Mouse (Mus musculus): ENCODE measurements around the gene Rnf25.

Rnf25 gene

DNA sequence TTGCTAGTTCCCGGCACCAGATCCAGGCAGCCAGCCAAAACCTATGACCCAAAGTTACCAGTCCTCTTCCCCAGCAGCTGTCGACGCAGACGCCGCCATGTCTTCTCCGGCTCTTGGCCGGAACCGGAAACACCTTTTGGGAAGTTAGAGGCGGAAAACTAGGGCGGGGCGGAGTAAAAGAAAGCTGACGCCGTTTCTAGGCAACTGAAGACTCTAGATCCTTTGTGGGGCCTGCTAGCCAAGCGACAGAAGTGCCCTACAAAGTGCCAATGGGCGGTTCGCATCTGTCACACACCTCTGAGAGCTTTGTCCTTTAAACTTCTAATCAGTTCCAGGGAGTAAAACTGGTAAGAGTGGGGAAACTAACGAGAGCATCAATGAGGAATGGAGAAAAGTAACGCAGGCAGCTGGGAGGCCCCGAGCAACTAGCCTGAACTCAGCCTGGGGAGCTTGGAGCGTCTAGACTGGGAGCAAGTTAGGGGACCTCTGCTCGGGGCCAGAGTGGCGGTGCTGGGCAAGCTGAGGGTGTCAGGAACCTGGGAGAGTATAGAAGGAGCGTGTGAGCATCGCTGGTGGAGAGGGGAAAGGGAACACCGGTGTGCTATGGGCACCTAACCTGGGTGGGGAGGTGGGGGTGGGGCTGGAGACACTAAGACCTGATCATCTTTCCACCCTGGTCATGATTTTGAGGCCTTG is at the start of gene Rnf25, which contains the start of gene Stk36:
Gene Rnf25 (minus strand): TSS at position 131 of the 696 bp plus-strand sequence.
Gene Stk36 (plus strand): TSS at position 179 of the 696 bp plus-strand sequence.
- DNase-seq, result peak; percentile 85

DNA sequence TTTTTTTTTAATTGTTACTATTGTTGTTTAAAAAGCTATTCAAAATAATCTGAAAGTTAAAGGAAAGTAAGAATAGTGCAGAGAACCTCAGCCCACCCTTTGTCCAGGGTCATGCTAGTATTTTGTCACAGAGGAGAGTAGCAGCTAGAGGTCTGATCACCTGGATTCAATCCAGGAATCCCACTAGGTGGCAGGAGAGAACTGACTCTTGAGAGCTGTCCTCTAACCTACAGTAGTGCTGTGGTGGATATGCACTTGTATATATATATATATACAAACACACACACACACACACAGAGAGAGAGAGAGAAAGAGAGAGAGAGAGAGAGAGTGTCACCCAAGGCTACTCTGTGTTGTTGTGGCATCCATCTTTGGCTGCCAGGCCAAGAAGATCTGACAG is 42.7 kb upstream of the Rnf25 start:
- peak; percentile 8 for DNase-seq

DNA sequence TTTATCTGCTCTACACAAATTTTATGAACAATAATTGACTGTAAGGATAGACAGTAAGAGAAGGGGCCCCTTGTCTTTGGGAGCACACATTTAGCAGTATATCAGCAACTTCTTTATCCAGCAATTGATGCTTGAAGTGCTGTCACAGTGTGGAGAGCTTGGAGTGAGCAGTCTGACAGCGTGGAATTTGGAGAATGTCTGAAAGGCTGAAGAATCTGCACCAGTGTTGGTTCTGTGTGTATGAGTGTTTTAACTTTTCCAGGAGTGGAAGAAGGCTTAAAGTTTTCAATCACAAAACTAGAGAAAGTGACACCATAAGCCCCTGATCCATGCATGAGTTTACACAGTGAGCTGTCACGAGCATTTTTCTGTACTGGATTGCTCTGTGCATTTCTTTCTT is 42.3 kb upstream of the Rnf25 start:
- DNase-seq, result no peak

DNA sequence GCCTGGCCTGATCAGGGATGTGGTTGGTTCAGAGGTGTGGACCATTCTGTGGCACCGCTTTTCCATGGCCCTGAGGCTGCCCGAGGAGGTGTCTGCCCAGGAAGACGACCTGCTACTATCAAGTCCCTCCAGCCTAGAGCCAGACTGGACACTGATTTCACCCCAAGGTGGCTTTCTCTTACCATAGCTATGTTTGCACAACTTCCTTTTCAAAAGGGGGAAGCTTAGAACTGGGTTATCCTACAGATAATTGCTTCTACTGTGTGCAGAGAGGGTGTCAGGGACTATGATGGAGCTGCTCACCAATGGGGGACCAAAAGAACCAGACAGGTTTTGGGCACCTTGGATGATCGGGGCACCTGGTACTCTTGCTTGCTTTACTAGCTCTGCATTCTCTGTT is 31.5 kb upstream of the Rnf25 start:
- no peak for DNase-seq

DNA sequence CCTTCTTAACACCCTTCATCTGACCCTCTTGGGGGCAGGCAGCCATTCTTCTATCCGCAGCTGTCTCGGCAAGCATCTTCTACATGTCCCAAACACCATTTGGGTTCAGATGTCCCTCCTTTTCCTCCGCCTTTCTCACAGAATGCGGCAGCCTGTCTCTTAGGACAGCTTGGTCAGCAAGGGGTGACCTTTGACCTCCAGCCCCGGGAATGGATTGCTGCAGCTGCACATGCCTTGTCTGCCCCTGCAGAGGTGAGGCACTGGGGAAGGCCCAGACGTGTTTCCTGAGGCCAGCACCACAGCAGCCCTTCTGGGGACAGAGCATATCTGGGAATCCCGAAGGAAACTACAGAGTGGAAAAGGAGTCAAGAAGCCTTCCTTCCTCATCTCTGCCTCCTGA is 26.8 kb upstream of the Rnf25 start:
- DNase-seq, result peak; percentile 12

DNA sequence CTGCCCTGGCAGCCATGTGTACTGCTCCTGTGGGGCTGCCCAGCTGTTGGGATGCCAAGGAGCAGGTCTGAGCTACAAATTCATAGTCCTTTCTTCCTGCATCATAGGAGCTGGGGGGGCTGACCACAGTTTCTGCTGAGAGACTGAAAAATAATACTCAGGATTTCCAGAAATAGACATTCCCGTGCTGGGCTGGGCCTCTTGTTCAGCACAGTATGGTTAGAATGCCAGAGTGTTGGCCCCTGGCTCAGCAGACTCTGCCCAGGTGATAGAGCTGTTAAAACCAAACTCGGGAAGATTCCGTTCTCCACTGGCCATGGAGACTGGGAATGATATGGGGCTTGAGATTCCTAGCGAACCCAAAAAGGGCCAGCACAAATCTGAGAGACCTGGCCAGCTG is 24.9 kb upstream of the Rnf25 start:
- no peak for DNase-seq

DNA sequence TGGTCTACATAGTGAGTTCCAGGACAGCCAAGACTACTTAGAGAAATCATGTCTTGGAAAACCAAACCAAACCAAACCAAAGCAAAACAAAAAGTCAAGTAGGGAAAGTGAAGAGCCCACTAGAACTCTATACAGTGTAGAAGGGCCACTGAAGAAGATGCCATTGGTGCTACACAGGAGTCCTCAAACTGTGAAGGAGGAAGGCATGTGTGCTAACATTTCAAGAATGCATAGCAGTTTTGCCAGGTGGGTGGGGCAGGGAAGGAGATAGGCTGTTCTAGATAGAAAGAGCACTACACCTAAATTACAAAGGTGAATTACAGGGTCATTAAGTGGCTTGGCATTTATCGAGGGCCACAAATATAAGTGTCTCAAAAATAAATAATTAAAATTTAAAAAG is 23.0 kb upstream of the Rnf25 start:
- no peak for DNase-seq

DNA sequence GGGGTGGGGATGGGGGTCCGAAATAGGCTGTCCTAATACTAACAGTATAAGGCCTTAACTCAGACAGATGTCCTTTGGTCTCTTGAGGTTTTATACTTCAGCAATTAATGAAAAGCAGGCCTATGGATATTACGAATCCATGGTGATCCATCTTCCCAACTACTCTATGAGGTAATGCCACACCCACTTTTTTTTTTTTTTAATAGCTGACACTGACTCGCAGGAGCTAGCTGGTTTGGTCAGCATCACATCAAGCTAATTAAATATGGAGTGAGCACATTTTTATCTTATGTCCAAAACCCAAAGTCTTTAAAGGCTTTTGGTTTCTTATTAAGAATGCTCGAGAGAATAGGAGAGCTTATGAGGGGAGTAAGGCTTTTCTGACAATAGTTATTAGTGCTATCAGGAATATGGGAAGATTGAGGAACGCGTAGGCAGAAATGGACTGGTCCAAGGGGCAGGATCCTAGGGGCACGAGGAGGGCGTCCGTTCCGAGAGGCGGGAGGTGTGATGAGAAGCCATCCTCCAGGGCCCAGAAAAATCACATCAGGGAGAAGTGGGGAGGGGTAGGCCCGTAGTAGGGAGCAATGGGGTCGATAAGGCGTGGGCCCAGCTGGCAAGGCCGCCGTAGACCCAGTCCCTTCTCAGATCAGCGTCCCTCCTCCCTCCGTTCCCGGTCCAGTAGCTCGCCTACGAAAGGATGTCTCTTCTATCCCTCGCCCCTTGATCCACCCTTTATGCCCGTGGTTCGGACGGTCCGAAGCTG is 513 bp downstream of the Rnf25 start:
- no peak for DNase-seq

DNA sequence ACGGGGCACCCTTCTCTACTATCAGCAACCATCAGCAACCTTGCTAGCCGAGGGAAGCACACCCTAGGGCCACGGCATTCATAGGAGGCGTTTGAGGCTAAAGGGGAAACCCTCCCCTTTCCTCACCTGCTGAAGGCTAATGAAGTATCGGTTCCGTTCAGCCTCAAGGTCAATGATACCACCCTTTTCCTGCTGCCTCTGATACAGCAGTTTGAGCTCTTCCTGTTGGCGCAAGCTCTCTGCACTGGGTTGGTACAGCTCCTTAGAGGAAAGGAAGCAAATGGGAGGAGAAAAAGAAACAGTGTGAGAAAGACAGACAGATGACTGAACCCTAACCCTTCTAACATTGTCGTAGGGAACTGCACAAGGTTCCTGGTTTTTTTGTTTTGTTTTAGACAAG is 6.8 kb downstream of the Rnf25 start:
- DNase-seq, result no peak

DNA sequence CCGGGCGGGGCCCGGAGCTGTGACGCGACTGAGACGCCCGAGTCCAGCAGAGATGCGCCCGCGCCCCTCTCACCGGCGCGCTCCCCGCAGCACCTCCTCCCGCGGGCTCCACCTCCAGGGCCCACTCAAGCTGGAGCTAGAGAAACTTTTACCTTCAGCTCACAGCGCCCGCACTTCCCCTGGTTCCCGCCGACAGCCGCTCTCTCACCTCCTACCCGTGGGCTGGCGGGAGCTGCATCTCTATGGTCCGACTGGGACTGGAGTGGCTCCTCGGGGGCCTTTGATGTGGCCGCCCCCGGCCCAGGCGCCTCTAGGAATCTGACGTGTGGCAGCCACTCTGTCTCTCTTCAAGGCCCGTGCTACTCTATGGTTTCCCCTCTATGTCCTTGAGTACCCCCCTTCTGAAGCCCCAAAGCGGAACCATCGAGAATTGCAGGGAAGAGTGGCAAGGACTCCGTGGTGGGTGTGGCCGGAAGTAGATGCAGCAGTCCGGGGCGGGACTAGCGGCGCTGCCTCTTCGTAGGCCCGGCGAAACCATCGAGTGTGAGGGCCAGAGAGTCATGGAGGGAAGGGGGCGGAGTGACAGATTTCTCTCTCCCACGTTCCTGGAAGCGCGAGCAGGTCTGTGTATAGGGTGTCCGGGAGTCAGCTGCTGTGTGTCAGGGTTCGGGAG is 13.3 kb downstream of the Rnf25 start, which contains the start of the genes Zfp142 and Bcs1l:
Gene Zfp142 (minus strand): TSS at position 474 of the 673 bp plus-strand sequence.
Gene Bcs1l (plus strand): TSS at position 517 of the 673 bp plus-strand sequence.
- DNase-seq, result peak; percentile 99

DNA sequence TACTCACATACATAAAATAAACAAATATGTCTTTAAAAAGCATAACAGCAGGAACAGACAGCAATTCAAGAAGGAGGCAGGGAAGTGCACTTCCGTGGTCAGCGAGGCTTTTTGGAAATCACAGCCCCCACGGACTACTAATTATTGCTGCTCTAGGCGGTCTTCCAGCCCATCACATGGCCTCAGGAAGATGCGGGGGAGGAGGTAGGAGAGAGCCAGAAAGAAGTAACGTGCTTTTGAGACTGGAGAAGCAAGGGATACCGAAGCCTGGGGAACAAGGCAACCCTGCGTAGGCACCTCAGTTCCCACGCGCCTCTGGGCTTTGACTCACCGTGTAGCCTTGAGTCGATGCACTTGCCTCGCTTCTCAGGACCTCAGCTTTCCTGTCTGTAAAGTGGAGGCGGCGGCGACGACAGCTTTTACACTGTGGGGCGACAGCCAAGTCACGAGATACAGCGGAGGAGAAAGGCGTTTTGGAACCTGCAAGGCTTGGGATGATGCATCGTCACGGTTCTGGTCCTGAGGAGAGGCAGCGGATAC is 13.9 kb downstream of the Rnf25 start:
- no peak for DNase-seq

DNA sequence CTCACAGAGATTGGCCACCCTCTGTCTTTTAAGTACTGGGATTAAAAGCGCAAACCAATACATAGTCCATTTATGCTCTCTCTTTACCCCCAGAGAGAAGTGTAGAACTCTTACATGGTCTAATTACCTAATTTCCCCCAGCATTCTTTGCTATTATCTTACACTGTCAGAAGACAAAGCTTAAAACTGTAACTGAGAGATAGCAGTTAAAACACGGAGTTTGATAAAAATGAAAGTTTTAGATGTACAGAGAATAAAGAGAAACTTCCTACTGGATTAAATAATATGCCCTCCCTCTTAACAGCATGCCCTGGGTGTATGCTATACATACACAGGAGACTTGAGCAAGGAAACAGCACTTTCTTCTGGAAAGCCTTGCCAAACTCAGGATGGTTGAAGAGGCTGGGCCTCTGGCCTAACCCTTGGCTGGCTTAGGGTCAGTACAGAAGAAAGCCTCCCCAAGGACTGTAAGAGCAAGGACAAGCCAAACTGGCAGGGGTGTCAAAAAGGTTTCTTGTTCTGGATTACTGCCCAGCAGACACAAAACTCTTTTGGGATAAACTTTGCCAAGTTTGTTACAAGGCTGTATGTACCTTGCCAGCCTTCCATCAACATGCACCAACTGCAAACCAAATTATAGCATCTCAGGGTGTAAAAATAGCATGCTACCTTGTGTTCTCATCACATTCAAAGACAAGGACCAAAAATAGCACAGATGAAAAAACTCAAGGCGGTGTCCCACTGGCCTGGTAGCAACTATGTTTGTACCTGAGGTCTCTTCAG is 16.4 kb downstream of the Rnf25 start:
- no peak for DNase-seq

DNA sequence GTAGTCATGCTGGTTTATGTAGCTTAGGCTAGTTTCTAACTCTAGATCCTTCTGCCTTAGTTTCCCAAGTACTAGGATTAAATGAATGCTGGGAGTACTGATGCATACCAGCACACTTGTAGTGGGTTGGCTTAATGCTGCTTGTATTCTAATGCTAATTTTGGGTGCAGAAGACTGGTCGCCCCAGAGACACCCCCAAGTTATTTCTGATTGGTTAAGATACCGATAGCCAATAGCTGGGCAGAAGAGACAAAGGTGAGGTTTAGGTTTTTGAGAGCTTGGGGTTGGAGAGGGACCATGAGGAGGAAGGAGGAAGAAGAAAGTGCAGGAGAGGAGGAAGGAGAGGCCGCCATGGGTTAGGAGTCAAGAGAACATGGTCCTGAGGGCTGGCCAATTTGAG is 18.6 kb downstream of the Rnf25 start:
- no peak for DNase-seq

DNA sequence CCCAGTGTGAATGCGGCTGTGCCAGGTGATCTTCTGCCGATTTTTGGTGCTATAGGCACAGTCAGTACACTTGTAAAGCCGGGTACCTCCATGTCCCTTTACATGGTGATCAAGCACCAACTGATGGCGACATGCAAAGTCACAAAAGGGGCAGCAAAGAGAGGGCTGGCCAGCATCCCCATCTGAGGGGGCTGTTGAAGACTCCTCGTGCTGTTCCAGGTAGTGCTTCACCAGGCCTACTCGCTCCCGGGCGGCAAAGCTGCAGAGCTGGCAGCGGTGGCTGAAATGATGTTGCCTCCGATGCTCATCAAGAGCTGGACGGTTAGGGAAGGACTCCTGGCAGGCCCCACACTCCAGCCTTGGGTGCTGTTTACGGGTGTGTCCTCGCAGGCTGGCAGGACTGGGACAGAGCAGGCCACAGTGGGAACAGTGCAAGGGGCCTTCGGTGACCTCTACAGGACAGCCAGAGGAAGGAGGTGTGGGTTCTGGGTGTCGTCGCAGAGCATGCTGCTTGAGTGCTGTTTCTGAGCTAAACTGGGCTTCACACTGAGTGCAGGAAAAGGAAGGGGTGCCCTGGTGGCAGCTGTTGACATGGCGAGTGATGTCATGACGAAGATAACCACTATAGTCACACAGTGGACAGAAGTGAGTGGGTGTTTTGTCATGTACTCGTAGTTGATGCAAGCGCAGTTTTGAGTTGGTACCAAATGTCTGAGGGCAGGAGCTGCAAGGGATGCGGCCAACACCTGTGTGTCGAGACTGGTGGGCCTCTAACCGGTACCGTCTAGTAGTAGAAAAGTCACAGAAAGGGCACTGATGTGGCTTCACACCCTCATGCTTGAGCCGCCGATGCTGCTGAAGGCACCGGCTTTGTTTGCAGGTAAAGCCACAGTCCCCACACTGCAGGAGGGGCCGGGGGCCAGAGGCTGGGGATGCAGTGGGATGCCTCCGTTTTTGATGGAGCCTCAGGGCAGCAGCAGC is 31.2 kb downstream of the Rnf25 start:
- DNase-seq, result no peak

DNA sequence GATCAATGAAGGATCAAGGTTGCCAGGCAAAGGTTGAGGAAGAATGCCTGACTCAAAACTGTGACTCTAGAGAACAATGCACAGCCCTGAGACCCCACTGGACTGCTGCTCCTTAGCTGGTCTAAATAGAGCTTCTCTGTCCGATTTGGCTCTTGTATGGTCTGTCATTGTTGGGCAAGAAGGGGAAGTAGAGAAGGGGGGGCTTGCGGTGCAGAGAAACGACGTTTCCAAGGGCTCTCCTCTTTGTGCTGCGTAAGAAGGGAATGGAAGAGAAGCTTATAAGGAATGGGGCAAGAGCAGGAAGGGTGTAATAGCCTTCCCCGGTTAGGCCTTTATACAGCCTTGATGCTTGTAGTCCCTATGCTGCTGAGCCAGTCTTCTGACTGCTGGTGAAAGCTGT is 35.4 kb downstream of the Rnf25 start:
- DNase-seq, result no peak

DNA sequence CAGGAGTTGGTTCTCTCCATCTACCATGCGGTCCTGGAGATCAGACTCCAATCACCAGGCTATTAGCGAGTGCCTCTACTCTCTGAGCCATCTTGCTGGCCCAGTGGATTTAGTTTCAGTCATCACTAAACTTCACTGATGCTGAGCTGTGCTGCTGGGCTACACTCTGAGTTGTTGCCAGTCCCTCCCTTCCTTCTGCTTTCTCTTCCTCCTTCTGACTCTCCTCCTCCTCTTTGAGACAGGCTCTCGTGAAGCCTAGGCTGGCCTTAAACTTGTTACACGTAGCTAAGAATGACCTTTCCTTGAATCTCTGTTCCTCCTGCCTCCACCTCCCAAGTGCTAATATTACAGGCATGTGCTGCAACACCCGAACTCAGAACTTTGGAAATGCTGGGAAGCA is 42.1 kb downstream of the Rnf25 start:
- no peak for DNase-seq

DNA sequence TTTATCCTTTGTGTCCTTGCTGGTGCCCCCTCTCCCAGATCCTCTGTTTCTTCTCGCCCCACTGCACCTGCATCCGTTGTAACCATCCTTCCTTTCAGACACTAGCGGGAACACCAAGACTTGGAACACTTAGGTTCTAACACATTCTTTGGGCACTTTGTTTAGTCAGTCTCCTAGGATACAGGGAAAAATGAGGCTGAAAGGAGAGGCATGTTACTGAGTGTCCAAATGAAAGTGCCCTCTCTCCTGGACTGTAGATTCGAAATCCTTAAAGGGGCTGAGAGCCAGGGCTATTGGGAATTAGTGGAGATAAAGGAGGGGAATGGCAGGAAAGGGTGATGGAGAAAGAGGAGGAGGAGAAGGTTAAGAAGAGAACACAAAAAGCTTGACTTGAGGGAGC is 57.0 kb downstream of the Rnf25 start, which contains the start of gene Usp37:
Gene Usp37 (minus strand): TSS at position 101 of the 400 bp plus-strand sequence.
- DNase-seq, result no peak
